Mouse (Mus musculus): ENCODE results near the gene As3mt.

GRCm38 (mm10) chr19:46741574-46741973 lies 34.3 kb downstream of the As3mt start:
- no peak for TF ChIP-seq CTCF (IDR thresholded peaks at IDR 0.05; ENCODE audit: control insufficient read depth, insufficient read depth, low read length)
- TF ChIP-seq POLR2A (IDR thresholded peaks at IDR 0.05; ENCODE audit: borderline replicate concordance, control insufficient read depth, low read depth, low read length): no peak
